Mouse (Mus musculus) lung, adult 2 months (tissue): ENCODE results near the gene Yars.

Experiments
- CTCF ChIP-seq: fragments of 200-500 bp; IDR thresholded peaks from 2 replicates; pipeline ENCODE4 v1.5.1; 2011; ENCODE audit warnings: mild to moderate bottlenecking, low read length, control low read depth; ENCODE audit not compliant: insufficient read depth
- POLR2A ChIP-seq: fragments of 200-500 bp; IDR thresholded peaks from 2 replicates; pipeline ENCODE4 v1.6.1; 2011; ENCODE audit warnings: low read depth, mild to moderate bottlenecking, control low read depth, low read length, borderline replicate concordance; ENCODE audit errors: extremely low read depth

DNA sequence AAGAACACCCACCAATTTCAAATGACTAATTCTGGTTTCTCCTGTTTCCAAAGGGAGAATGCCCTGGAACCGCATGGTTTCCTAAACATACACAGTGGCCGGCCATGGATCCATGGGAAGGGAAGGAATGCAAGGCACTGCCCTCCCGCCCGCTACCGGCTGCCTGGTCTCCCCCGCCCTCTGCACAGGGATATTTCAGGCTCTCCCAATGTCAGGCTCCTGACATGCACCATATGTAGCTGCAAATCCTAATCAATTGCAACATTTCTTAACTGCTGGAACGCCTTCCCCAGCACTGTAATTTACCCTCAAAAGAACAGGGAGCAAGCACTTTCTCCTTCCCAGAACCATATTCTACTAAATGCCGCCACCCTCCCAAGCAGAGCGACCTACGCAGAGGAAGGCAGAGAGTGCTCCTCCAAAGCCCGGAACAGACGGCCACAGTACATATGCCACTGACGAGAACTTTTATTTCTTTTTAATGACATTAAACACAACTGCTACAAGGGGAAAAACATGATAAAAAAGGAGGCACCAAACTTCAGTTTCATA, 41.9 kb upstream of the Yars start:
- TF ChIP-seq CTCF = no peak
- no peak for TF ChIP-seq POLR2A
